Mouse (Mus musculus): ENCODE measurements around the gene Mrtfa. TPM values are rescaled to one million over a fixed set of nuclear protein-coding genes. Genes with fewer than 3 reads are reported as not detected.

Mrtfa gene
- total and polyA plus RNA-seq, 2 experiments from 2014 or later = 22.6 to 32.1 TPM

DNA sequence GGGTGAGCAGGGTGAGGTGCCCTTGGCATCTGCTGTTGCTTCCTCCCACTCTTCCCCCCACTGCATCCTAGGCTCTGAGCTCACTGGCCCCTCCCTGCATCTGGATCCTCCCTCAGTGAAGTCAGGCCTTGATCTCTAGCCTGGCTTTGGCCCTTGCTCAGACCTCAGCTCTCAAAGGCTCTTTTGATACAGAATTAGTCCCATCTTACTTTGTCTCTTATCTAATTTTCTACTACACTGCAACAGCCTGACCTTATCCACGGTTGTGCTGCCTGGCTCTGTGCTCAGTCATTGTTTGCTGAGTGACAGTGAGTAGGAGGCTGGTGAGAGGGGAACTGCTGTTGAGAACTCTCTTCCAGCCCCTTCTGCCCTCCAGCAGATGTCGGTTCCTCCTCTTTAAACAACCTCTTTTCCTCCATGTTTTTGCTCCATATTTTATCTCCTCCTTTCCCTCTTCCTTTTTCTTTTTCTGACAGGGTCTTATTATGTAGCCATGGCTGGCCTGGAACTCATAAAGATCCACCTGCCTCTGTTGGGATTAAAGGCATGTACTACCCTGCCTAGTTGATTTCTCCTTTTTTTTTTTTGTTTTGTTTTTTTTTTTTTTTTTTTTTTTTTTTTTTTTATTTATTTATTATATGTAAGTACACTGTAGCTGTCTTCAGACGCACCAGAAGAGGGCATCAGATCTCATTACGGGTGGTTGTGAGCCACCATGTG is 190.0 kb downstream of the Mrtfa start:
- 34% methylated on average over 2 of the region's 4 CpGs for WGBS
- no peak for ATAC-seq
- H3K4me3 ChIP-seq (ENCODE audit: low read length) = no peak overlapping the region
- no peaks in the 10 kb centered on the region for H3K27me3 ChIP-seq (ENCODE audit: insufficient read depth, low read length)
- TF ChIP-seq CTCF (IDR thresholded peaks at IDR 0.05; ENCODE audit: low read depth) = no peak
- H3K4me1 ChIP-seq (ENCODE audit: insufficient read depth, low read length) = no peaks in the 10 kb centered on the region
- no peak overlapping the region for H3K9ac ChIP-seq (replicated peaks; ENCODE audit: low read length)
- H3K36me3 ChIP-seq (ENCODE audit: insufficient read depth, low read length) = 0 out of 2 replicates have a peak, but pooled peaks cover 5% of the 10 kb centered on the region
- DNase-seq (ENCODE audit: low spot score) = no peak
- no peaks in the 10 kb centered on the region for H3K9me3 ChIP-seq (ENCODE audit: low read length)
- H3K27ac ChIP-seq = no peak overlapping the region
- no peak overlapping the region for H3K4me2 ChIP-seq (ENCODE audit: low read depth, low read length)

DNA sequence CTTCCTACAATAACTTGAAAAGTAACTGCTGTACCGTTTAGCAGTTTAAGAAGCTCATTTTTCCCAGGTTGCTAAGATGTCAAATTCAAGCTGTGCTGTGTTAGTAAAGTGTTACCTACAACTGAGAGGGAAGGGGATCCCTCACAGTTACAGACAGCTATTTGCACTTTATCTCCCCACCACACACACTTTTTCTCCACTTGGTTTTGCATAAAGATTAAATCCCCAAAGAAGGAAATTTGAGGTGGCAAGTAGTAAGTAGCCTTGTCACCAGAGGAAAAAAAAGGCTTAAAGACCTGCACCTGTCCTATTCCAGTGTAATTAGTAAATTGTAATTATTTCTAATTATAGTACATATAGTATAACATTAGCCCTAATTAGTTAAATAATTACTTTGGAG is 193.5 kb downstream of the Mrtfa start:
- 65% methylated on average over 1 of the region's 1 CpGs for WGBS
- Histone ChIP-seq H3K4me1 (ENCODE audit: insufficient read depth, low read length) (no peaks in the 10 kb centered on the region), H3K27ac (no peak overlapping the region), H3K9ac (replicated peaks; ENCODE audit: low read length) (no peak overlapping the region), H3K9me3 (ENCODE audit: low read length) (no peaks in the 10 kb centered on the region), H3K4me2 (ENCODE audit: low read depth, low read length) (no peak overlapping the region), H3K4me3 (ENCODE audit: low read length) (no peak overlapping the region), H3K27me3 (ENCODE audit: insufficient read depth, low read length) (no peaks in the 10 kb centered on the region), H3K36me3 (ENCODE audit: insufficient read depth, low read length) (no peaks in the 10 kb centered on the region)
- no peak for ATAC-seq
- no peak for TF ChIP-seq CTCF (IDR thresholded peaks at IDR 0.05; ENCODE audit: low read depth)
- no peak for DNase-seq (ENCODE audit: low spot score)

GRCm38 (mm10) chr15:80996090-80996835 is 194.3 kb downstream of the Mrtfa start:
- Histone ChIP-seq H3K9me3 (ENCODE audit: low read length) (no peaks in the 10 kb centered on the region), H3K36me3 (ENCODE audit: insufficient read depth, low read length) (no peaks in the 10 kb centered on the region), H3K27me3 (ENCODE audit: insufficient read depth, low read length) (no peaks in the 10 kb centered on the region), H3K4me3 (ENCODE audit: low read length) (no peak overlapping the region), H3K4me1 (ENCODE audit: insufficient read depth, low read length) (no peaks in the 10 kb centered on the region), H3K27ac (no peak overlapping the region), H3K4me2 (ENCODE audit: low read depth, low read length) (no peak overlapping the region), H3K9ac (replicated peaks; ENCODE audit: low read length) (no peak overlapping the region)
- DNase-seq (ENCODE audit: low spot score) = no peak
- TF ChIP-seq CTCF (IDR thresholded peaks at IDR 0.05; ENCODE audit: low read depth) = no peak
- WGBS = 79% methylated on average over 6 of the region's 6 CpGs
- no peak for ATAC-seq

- Histone ChIP-seq H3K36me3 (ENCODE audit: insufficient read depth, low read length) (no peaks in the 10 kb centered on the region), H3K27ac (no peak overlapping the region), H3K27me3 (ENCODE audit: insufficient read depth, low read length) (no peaks in the 10 kb centered on the region), H3K9ac (replicated peaks; ENCODE audit: low read length) (no peak overlapping the region), H3K4me2 (ENCODE audit: low read depth, low read length) (no peak overlapping the region), H3K9me3 (ENCODE audit: low read length) (no peaks in the 10 kb centered on the region), H3K4me3 (ENCODE audit: low read length) (no peak overlapping the region), H3K4me1 (ENCODE audit: insufficient read depth, low read length) (no peaks in the 10 kb centered on the region)
- DNase-seq (ENCODE audit: low spot score) (no peak), ATAC-seq (no peak)
- WGBS = 89% methylated on average over 5 of the region's 5 CpGs
- no peak for TF ChIP-seq CTCF (IDR thresholded peaks at IDR 0.05; ENCODE audit: low read depth)
These were observed 195.6 kb downstream of the Mrtfa start for GRCm38 (mm10) chr15:80994959-80995358.

DNA sequence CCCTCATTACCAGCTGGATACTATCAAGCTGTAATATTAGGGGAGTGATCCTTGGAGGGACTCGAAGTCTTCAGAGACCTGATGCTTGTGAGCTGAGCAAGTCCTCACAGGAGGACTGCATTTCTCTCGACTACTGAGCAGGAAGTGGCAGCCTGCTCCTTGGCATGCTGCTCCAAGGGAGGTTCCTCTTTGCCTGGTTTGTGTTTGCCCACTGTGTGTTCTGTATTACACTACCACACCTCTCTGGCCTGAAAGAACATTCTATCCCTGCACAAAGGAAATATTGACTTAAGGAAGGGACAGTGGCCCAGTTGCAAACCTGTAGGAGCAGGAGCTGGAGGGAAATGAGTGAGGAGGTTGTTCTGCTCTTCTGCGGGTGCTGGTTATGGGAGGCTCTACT is 200.8 kb downstream of the Mrtfa start:
- Histone ChIP-seq H3K4me2 (ENCODE audit: low read depth, low read length) (no peak overlapping the region), H3K27me3 (ENCODE audit: insufficient read depth, low read length) (no peaks in the 10 kb centered on the region), H3K9ac (replicated peaks; ENCODE audit: low read length) (no peak overlapping the region), H3K4me1 (ENCODE audit: insufficient read depth, low read length) (no peaks in the 10 kb centered on the region), H3K4me3 (ENCODE audit: low read length) (no peak overlapping the region), H3K9me3 (ENCODE audit: low read length) (no peaks in the 10 kb centered on the region), H3K36me3 (ENCODE audit: insufficient read depth, low read length) (no peaks in the 10 kb centered on the region), H3K27ac (no peak overlapping the region)
- ATAC-seq (no peak), DNase-seq (ENCODE audit: low spot score) (no peak)
- TF ChIP-seq CTCF (IDR thresholded peaks at IDR 0.05; ENCODE audit: low read depth) = no peak
- 69% methylated on average over 3 of the region's 3 CpGs for WGBS

- ATAC-seq (no peak), DNase-seq (ENCODE audit: low spot score) (no peak)
- H3K27me3 ChIP-seq (ENCODE audit: insufficient read depth, low read length) = no peaks in the 10 kb centered on the region
- H3K4me2 ChIP-seq (ENCODE audit: low read depth, low read length) = no peak overlapping the region
- 52% methylated on average over 1 of the region's 1 CpGs for WGBS
- no peaks in the 10 kb centered on the region for H3K36me3 ChIP-seq (ENCODE audit: insufficient read depth, low read length)
- H3K9ac ChIP-seq (replicated peaks; ENCODE audit: low read length) = no peak overlapping the region
- H3K9me3 ChIP-seq (ENCODE audit: low read length) = no peaks in the 10 kb centered on the region
- TF ChIP-seq CTCF (IDR thresholded peaks at IDR 0.05; ENCODE audit: low read depth) = no peak
- H3K4me1 ChIP-seq (ENCODE audit: insufficient read depth, low read length) = no peaks in the 10 kb centered on the region
- H3K4me3 ChIP-seq (ENCODE audit: low read length) = no peak overlapping the region
- no peak overlapping the region for H3K27ac ChIP-seq
These were observed 202.2 kb downstream of the Mrtfa start for GRCm38 (mm10) chr15:80988331-80988730.

- TF ChIP-seq CTCF (IDR thresholded peaks at IDR 0.05; ENCODE audit: low read depth) = no peak
- Histone ChIP-seq H3K9me3 (ENCODE audit: low read length) (no peaks in the 10 kb centered on the region), H3K27me3 (ENCODE audit: insufficient read depth, low read length) (no peaks in the 10 kb centered on the region), H3K27ac (no peak overlapping the region), H3K4me3 (ENCODE audit: low read length) (no peak overlapping the region), H3K4me2 (ENCODE audit: low read depth, low read length) (no peak overlapping the region), H3K36me3 (ENCODE audit: insufficient read depth, low read length) (no peaks in the 10 kb centered on the region), H3K4me1 (ENCODE audit: insufficient read depth, low read length) (peaks cover 8% of the 10 kb centered on the region; the same call in 1 of the 2 replicates), H3K9ac (replicated peaks; ENCODE audit: low read length) (no peak overlapping the region)
- WGBS = 88% methylated on average over 2 of the region's 2 CpGs
- ATAC-seq = no peak
- DNase-seq (ENCODE audit: low spot score) = no peak
These were observed 207.3 kb downstream of the Mrtfa start for GRCm38 (mm10) chr15:80983264-80983663.

Data from hindbrain, postnatal 0 days (tissue).